Mouse (Mus musculus): ENCODE measurements around the gene Zbtb12.
"Not testable (repeated sequence)": the region's sequence is repeated elsewhere in the genome, so short reads cannot be mapped to it uniquely, and the experiment has no call there.

GRCm38 (mm10) chr17:34901948-34902347 lies 22.7 kb downstream of the Zbtb12 start:
- TF ChIP-seq GATA1, TAL1 (IDR thresholded peaks at IDR 0.05; ENCODE audit: low read length): not testable (repeated sequence)

Data from erythroblast, embryonic 14.5 days (primary cell).